Mouse (Mus musculus) forebrain, embryonic 16.5 days (tissue): ENCODE data around the gene Kifc3. TPM values are rescaled to one million over a fixed set of nuclear protein-coding genes. Genes with fewer than 3 reads are reported as not detected.

Experiments used
- ATAC-seq: fragments of 200-750 bp; cut with Nextera tagmentation; 2 replicates; pipeline ENCODE4 v1.8.0; 2017; ENCODE audit warnings: mild to moderate bottlenecking, moderate library complexity
- H3K27ac ChIP-seq: fragments of 300-500 bp; sonication (generic); 2 replicates; pipeline ENCODE4 v1.5.1; 2014; ENCODE audit warnings: low read length, control low read depth
- H3K27me3 ChIP-seq: fragments of 300-500 bp; sonication (generic); replicated peaks from 2 replicates; pipeline ENCODE4 v1.6.1; 2014; ENCODE audit warnings: low read length; ENCODE audit not compliant: control insufficient read depth, insufficient read depth
- H3K36me3 ChIP-seq: fragments of 300-500 bp; sonication (generic); 2 replicates; pipeline ENCODE4 v1.6.1; 2014; ENCODE audit not compliant: control insufficient read depth, insufficient read depth
- H3K4me1 ChIP-seq: fragments of 300-500 bp; sonication (generic); replicated peaks from 2 replicates; pipeline ENCODE4 v1.6.1; 2014; ENCODE audit warnings: low read length; ENCODE audit not compliant: control insufficient read depth, insufficient read depth
- H3K4me2 ChIP-seq: fragments of 300-500 bp; sonication (generic); 2 replicates; pipeline ENCODE4 v1.6.1; 2014; ENCODE audit warnings: mild to moderate bottlenecking, low read length, control low read depth
- H3K4me3 ChIP-seq: fragments of 300-500 bp; sonication (generic); replicated peaks from 2 replicates; pipeline ENCODE4 v1.5.1; 2014; ENCODE audit warnings: mild to moderate bottlenecking, low read length, control low read depth
- H3K9ac ChIP-seq: fragments of 300-500 bp; sonication (generic); replicated peaks from 2 replicates; pipeline ENCODE4 v1.6.1; 2014; ENCODE audit warnings: low read depth, low read length, control low read depth
- H3K9me3 ChIP-seq: fragments of 300-500 bp; sonication (generic); 2 replicates; pipeline ENCODE4 v1.6.1; 2016; ENCODE audit warnings: low read length; ENCODE audit not compliant: control insufficient read depth
- WGBS: fragments of 180-500 bp; shearing (Covaris S2); extraction: QIAGEN DNeasy Blood & Tissue Kit; methylation state at CpG from one replicate; pipeline ENCODE4 v1.1.7; 2014; 5-methylcytosine and 5-hydroxymethylcytosine counted together
- polyA plus RNA-seq: library from polyadenylated mRNA; unstranded; fragments of >200 nt; fragmentation: Nextera tagmentation; extraction: Ambion mirVana; gene quantifications from 2 replicates; pipeline ENCODE4 v1.2.1, GENCODE M21; 2015

Kifc3 gene
- polyA plus RNA-seq = 16.8 and 21.9 TPM in 2 replicates

DNA sequence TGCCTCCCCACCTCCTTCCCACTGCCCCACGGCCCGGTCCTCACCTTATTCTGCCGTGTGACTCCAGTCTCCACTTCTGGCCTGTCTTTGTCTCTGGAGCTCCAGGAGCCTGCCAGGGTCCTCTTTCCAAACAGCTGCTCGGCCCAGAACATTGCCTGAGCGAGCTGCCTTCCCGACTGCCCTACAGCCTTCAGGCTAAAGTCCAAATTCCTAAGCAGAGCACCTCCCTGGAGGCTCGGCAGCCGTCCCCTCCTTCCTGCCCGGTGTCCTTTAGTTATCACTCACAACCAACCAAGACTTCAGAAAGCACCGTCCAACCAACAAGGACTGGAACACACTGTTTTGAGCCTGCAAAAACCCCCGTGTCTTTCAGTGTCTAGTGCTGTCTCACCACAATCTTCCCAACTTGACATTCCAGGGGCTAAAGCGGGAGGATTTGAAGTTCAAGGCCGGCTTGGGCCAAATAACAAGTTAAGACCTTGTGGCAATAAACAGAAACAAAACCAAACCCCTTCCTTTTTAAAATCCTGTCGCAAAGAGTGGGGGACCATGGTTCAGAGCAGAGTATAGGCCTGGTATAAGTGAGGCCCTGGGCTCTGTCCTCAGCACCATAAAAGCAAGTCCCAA, at the start of gene Kifc3:
Kifc3 (minus strand) TSS at position 164 of the 627 bp plus-strand sequence.
- 0 out of 2 replicates have a peak, but pooled peaks cover 2% of the 10 kb centered on the region for H3K4me1 ChIP-seq
- no peak within 1 kb of the TSS for H3K4me2 ChIP-seq
- no peak for ATAC-seq
- no peaks in the 10 kb centered on the region for H3K27me3 ChIP-seq
- no peaks in the 10 kb centered on the region for H3K36me3 ChIP-seq
- no peak within 1 kb of the TSS for H3K27ac ChIP-seq
- H3K9ac ChIP-seq = no peak within 1 kb of the TSS
- no peak within 1 kb of the TSS for H3K4me3 ChIP-seq
- H3K9me3 ChIP-seq = no peaks in the 10 kb centered on the region
- 73% methylated on average over 14 of the region's 14 CpGs for WGBS

DNA sequence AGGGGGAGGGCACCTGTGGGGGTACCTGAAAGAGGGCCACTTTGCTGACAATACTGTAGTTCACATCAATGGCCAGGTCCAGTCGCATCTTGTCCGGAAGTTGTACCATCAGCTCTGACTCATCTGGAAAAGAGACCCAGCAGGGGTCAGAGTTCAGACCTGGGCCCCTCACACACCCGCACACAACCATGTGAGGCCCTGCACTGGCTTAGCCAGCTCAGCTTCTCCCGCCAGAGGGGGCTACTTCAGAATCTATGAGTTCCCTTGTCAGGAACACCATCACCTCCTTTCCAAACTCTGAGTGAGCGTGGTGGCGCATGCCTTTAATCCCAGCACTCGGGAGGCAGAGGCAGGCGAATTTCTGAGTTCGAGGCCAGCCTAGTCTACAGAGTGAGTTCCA, 49.4 kb upstream of the Kifc3 start:
- 67% methylated on average over 9 of the region's 9 CpGs for WGBS
- no peak for ATAC-seq
- peaks cover 5% of the 10 kb centered on the region; the same call in 1 of the 2 replicates for H3K4me1 ChIP-seq

DNA sequence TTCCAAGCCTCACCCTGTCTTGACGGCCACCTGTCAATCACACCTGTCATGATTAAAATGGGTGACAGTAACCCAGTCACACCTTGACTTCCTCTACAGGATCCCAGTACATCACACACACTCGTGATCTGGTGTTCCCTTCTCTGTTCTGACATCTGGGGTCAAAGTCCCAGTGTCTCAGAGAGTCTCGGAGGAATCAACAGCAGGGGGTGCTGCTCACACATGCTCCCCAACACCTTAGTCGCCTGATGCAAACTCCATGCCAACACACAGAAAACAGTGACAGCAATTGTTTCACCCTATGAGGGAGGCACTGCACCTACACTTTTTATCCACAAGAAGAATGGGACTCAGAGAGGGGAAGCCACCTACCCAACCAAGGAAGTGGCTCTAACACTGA, 47.2 kb upstream of the Kifc3 start:
- no peak overlapping the region for H3K9ac ChIP-seq
- H3K4me2 ChIP-seq = no peak overlapping the region
- no peak for ATAC-seq
- H3K36me3 ChIP-seq = no peaks in the 10 kb centered on the region
- no peaks in the 10 kb centered on the region for H3K9me3 ChIP-seq
- 67% methylated on average over 4 of the region's 4 CpGs for WGBS
- no peak overlapping the region for H3K27ac ChIP-seq
- no peak overlapping the region for H3K4me3 ChIP-seq
- peaks cover 13% of the 10 kb centered on the region for H3K4me1 ChIP-seq
- no peaks in the 10 kb centered on the region for H3K27me3 ChIP-seq

More for the DNA sequence above, 49.4 kb upstream of the Kifc3 start:
- H3K4me2 ChIP-seq = no peak overlapping the region
- no peak overlapping the region for H3K9ac ChIP-seq
- H3K4me3 ChIP-seq = no peak overlapping the region
- no peaks in the 10 kb centered on the region for H3K36me3 ChIP-seq
- no peaks in the 10 kb centered on the region for H3K9me3 ChIP-seq
- no peaks in the 10 kb centered on the region for H3K27me3 ChIP-seq
- no peak overlapping the region for H3K27ac ChIP-seq

DNA sequence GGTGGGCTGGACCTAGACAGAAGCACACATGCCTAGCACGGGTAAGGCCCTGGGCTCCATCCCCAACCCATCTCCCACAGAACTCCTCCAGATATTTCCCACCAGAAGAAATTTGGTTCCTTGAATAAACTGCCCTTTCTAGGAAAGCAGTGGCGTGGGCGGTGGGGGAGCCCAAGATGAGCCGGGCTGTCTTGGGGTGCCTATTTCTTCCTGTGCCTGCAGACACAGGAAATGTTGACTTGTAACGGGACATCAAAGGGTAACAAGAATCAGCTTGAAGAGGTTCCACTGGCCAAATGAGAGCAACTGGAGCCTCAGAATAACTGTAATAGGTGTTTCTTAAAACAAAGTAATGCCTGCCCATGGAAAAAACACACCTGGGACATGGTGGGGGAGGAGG, 44.7 kb upstream of the Kifc3 start:
- H3K4me3 ChIP-seq = no peak overlapping the region
- no peaks in the 10 kb centered on the region for H3K36me3 ChIP-seq
- no peaks in the 10 kb centered on the region for H3K9me3 ChIP-seq
- no peak for ATAC-seq
- H3K4me2 ChIP-seq = no peak overlapping the region
- 84% methylated on average over 5 of the region's 5 CpGs for WGBS
- no peaks in the 10 kb centered on the region for H3K27me3 ChIP-seq
- no peak overlapping the region for H3K9ac ChIP-seq
- no peak overlapping the region for H3K27ac ChIP-seq
- peaks cover 34% of the 10 kb centered on the region for H3K4me1 ChIP-seq

DNA sequence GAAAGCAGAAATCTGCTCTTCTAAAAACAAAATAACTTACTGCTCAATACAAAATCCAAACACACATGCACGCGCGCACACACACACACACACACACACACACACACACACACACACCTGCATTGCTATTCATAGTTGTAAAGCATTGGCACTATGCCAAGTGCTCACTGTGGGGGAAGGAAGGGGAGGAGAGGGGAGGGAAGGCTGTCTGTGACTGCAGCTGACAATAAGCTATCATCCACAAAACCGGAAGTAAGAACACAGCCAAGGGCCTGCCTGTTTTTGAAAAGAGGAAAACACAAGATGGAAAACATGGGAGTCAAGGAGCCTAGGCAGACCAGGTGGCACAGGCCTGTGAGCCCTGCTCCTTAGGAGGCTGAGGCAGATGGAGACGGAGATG, 42.6 kb upstream of the Kifc3 start:
- peak overlapping the region; percentile 32; the same call in 1 of the 2 replicates for H3K9ac ChIP-seq
- WGBS = 15% methylated on average over 5 of the region's 5 CpGs
- no peak overlapping the region for H3K4me2 ChIP-seq
- peaks cover 38% of the 10 kb centered on the region for H3K4me1 ChIP-seq
- ATAC-seq = peak; percentile 16
- H3K27me3 ChIP-seq = no peaks in the 10 kb centered on the region
- peak overlapping the region; percentile 99 for H3K27ac ChIP-seq
- no peaks in the 10 kb centered on the region for H3K9me3 ChIP-seq
- no peaks in the 10 kb centered on the region for H3K36me3 ChIP-seq
- H3K4me3 ChIP-seq = no peak overlapping the region

DNA sequence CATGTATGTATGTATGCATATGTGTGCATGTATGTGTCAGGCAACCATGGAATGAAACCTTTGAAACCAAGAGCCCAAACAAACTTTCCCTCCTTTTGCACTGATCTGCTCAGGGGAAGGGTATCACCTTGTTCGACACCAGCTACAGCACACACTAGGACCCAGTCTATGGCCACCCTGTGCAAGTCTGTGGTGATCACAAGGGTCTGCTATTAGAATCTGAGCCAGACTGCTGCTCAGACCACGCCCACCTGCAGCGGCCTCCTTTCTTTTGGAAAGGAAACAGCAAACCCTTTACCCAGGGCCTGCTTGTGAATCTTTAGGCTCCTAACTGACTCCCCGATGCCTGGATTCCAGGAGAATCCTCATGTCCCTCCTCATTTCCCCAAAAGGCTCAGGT, 41.2 kb upstream of the Kifc3 start:
- no peaks in the 10 kb centered on the region for H3K27me3 ChIP-seq
- no peak overlapping the region for H3K4me2 ChIP-seq
- no peaks in the 10 kb centered on the region for H3K9me3 ChIP-seq
- no peak overlapping the region for H3K4me3 ChIP-seq
- peak; percentile 27; the same call in 1 of the 2 replicates for ATAC-seq
- H3K27ac ChIP-seq = peak overlapping the region; percentile 99
- WGBS = 29% methylated on average over 4 of the region's 4 CpGs
- peaks cover 38% of the 10 kb centered on the region for H3K4me1 ChIP-seq
- H3K9ac ChIP-seq = 0 out of 2 replicates have a peak overlapping the region, but pooled peaks have one; percentile 9
- H3K36me3 ChIP-seq = no peaks in the 10 kb centered on the region

DNA sequence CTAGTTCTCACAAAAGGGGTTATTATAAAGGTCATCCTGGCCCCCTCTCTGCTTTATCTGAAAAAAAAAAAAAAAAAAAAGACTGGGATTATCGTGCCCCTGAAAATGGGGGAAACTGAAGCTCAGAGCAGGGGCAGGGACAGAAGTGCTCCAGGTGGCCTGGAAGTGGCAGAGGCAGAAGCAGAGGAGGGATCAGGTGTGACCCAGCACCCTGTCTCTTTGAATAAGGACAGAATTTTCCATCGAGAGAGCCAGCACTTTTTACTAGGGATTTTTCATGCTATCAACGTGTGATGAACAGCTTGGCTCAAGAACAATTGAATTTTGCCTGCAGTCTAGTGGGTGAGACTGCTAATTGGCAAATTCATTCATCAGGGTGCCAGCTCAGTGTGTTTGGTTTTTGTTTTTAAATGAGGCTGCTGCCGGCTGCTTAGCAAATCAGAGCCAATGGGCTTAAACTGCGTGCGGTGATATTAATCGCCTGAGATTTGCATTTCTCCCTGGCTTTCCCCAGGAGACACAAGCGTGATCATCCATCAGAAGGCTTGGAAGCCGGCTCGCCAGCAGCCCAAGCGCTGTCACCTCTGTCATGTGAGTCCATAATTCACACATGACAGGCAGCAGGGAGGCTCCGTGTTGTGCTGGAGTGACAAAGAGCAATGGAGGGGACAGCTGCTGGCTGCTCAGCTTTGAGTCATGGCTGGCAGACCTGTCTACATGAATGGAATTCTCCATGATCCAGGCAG, 40.4 kb upstream of the Kifc3 start:
- H3K9ac ChIP-seq = peak overlapping the region; percentile 54; the same call in 1 of the 2 replicates
- no peaks in the 10 kb centered on the region for H3K9me3 ChIP-seq
- H3K27me3 ChIP-seq = no peaks in the 10 kb centered on the region
- peak overlapping the region; percentile 42 for H3K4me2 ChIP-seq
- H3K4me1 ChIP-seq = peaks cover 38% of the 10 kb centered on the region
- peak overlapping the region; percentile 99 for H3K27ac ChIP-seq
- ATAC-seq = peak; percentile 91
- 2% methylated on average over 12 of the region's 12 CpGs for WGBS
- peak overlapping the region; percentile 24; the same call in 1 of the 2 replicates for H3K4me3 ChIP-seq
- H3K36me3 ChIP-seq = no peaks in the 10 kb centered on the region

DNA sequence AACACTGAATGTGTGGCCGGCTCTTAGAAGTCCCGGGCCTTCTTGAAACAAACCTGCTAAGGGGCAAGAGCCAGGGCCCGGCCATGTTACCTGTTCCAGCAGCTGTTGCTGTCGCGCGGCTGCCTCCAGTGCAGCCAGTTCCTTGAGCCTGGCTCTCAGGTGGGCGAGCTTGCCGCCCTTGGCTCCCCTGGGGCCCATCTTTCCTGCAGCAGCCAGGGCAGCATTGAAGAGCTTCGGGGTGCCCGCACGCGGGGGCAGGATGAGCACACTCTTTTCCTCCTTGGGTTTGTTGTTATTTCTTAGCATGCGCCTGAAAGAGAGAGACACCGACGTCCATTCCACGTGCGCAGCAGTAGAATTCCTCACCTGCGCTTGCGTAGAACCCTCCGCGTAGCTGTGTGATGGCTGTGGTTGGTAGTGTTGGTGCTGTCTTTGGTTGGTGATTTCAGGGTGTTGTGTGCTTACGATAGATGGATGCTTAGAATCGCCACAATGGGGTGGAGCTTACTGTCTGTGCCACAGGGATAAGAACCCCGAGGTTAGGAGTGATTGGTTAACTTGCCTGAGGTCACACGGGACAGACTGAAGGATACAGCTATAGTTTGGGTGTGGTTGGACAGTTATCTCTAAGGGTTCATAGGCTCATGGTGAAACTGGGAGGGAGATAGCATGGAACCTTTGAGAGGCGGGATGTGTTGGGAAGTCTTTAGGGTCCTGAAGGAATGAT, 39.6 kb upstream of the Kifc3 start:
- peak overlapping the region; percentile 99 for H3K27ac ChIP-seq
- H3K9ac ChIP-seq = peak overlapping the region; percentile 25; the same call in 1 of the 2 replicates
- no peak overlapping the region for H3K4me3 ChIP-seq
- H3K27me3 ChIP-seq = no peaks in the 10 kb centered on the region
- no peaks in the 10 kb centered on the region for H3K9me3 ChIP-seq
- no peak for ATAC-seq
- H3K36me3 ChIP-seq = no peaks in the 10 kb centered on the region
- H3K4me1 ChIP-seq = peaks cover 38% of the 10 kb centered on the region
- H3K4me2 ChIP-seq = peak overlapping the region; percentile 30
- WGBS = 79% methylated on average over 26 of the region's 26 CpGs

DNA sequence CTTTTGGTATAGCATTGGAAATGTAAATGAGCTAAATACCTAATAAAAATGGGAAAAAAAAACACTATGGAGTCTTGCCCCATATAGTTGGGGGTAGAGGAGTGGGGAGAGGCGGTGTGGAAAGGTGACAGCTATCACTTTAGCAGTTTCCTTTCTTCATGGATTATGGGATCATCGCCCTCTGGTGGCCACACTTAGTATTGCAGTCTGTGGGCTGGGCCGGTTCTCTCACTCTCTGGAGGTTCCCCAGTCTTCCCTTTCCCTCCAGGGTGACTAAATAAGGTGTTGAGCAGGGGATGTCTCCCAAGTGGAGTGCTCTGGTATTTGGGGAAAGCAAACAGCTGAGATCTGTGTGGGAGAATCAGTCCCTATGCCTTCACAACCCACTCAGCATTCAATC, 33.1 kb upstream of the Kifc3 start:
- no peaks in the 10 kb centered on the region for H3K9me3 ChIP-seq
- no peak overlapping the region for H3K27ac ChIP-seq
- no peak overlapping the region for H3K4me2 ChIP-seq
- no peak overlapping the region for H3K4me3 ChIP-seq
- H3K9ac ChIP-seq = no peak overlapping the region
- no peaks in the 10 kb centered on the region for H3K36me3 ChIP-seq
- H3K4me1 ChIP-seq = no peaks in the 10 kb centered on the region
- 6% methylated on average over 3 of the region's 3 CpGs for WGBS
- peak; percentile 45; the same call in 1 of the 2 replicates for ATAC-seq
- H3K27me3 ChIP-seq = no peaks in the 10 kb centered on the region
